Mouse (Mus musculus) spleen, adult 2 months (tissue): ENCODE measurements around the gene Pou1f1.

Experiments
- CTCF ChIP-seq: fragments of 200-500 bp; IDR thresholded peaks from 2 replicates; pipeline ENCODE4 v1.5.1; 2011; ENCODE audit warnings: mild to moderate bottlenecking, inconsistent platforms; ENCODE audit not compliant: insufficient read depth, insufficient read length, insufficient replicate concordance; ENCODE audit errors: extremely low read depth
- POLR2A ChIP-seq: fragments of 200-500 bp; IDR thresholded peaks from 2 replicates; pipeline ENCODE4 v1.6.1; 2011; ENCODE audit warnings: low read depth, low read length, inconsistent platforms

DNA sequence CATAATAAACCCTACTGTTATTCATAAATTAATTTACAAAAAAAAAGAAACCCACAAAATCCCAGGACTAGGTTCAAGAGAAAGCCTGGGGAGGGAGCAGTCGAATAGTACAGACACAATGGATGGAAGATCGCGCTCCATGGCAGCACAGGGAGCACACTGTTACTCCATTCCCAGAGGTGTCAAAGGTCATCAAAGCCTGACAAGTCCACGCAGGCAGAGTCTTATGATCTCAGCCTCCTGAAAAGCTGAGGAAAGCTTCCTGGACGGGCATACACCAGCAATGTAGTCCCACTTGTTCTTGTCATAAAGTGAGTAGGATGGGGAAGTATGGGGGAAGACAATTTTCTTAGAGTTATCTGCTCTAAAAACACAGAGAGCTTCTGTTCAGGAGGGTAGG is 37.1 kb downstream of the Pou1f1 start:
- TF ChIP-seq CTCF = no peak
- no peak for TF ChIP-seq POLR2A
